In genomic region chr7:74008946-74009542, GRCm38 (mm10) we compare ENCODE assay signal across 20 mouse cellular contexts. TPM values are rescaled to one million over a fixed set of nuclear protein-coding genes. Genes with fewer than 3 reads are reported as not detected.
DNase-seq lines count a peak whose midpoint lies in the region; ATAC-seq lines count a peak whose summit lies in the region.
"Had no signal": no experiment of that assay in that cellular context is flagged by ENCODE, and none has a peak within 500 bp of the region (broad histone marks: within the 10 kb centered on the region; RNA-seq: fewer than 3 reads in every experiment).

No protein-coding gene starts in this region.

- no peaks in the 10 kb centered on the region for H3K9me3 ChIP-seq in hindbrain, embryonic 10.5 days
- H3K9me3 ChIP-seq in hindbrain, embryonic 11.5 days (ENCODE audit: control insufficient read depth, low read length), result no peaks in the 10 kb centered on the region
- no peaks in the 10 kb centered on the region for H3K9me3 ChIP-seq in hindbrain, embryonic 16.5 days (ENCODE audit: control insufficient read depth, low read length)
- H3K9me3 ChIP-seq: limb, embryonic 12.5 days had no signal

- peak; percentile 33 for DNase-seq in hindbrain, embryonic 10.5 days (ENCODE audit: low spot score)
- DNase-seq in hindbrain, embryonic 11.5 days (ENCODE audit: low spot score), result no peak
- peak; percentile 60 for DNase-seq in embryo, embryonic 10.5 days (ENCODE audit: low spot score)
- DNase-seq in neural tube, embryonic 10.5 days (ENCODE audit: extremely low spot score, low spot score), result peak; percentile 30
- DNase-seq in lung, adult 18-20 months, result no peak
- no peak for DNase-seq in cerebellum, postnatal 36 days
- no peak for DNase-seq in adrenal gland, postnatal 36 days
- DNase-seq: adrenal gland, postnatal 25 days; cerebellum, postnatal 10 days; gastrocnemius, postnatal 36 days; kidney, adult 2 months; kidney, postnatal 14 days; layer of hippocampus, postnatal 36 days; liver, postnatal 0 days; lung, postnatal 10 days; thymus, adult 18-20 months; thymus, postnatal 36 days had no signal

- no peak overlapping the region for H3K9ac ChIP-seq in hindbrain, embryonic 11.5 days (ENCODE audit: low read depth, low read length)
- H3K9ac ChIP-seq in hindbrain, embryonic 16.5 days (ENCODE audit: low read depth, low read length), result no peak overlapping the region
- H3K9ac ChIP-seq: limb, embryonic 12.5 days; liver, postnatal 0 days had no signal

- no peak for ATAC-seq in hindbrain, embryonic 11.5 days (ENCODE audit: low FRiP score)
- ATAC-seq in hindbrain, embryonic 16.5 days, result no peak
- ATAC-seq: liver, postnatal 0 days had no signal

- peaks cover 13% of the 10 kb centered on the region for H3K36me3 ChIP-seq in hindbrain, embryonic 10.5 days
- H3K36me3 ChIP-seq in hindbrain, embryonic 11.5 days (ENCODE audit: control insufficient read depth, insufficient read depth, low read length), result no peaks in the 10 kb centered on the region
- no peaks in the 10 kb centered on the region for H3K36me3 ChIP-seq in hindbrain, embryonic 16.5 days (ENCODE audit: control insufficient read depth, insufficient read depth, low read length)
- H3K36me3 ChIP-seq: limb, embryonic 12.5 days had no signal

- 49% methylated on average over 7 of the region's 7 CpGs for WGBS in hindbrain, embryonic 10.5 days
- WGBS in hindbrain, embryonic 11.5 days, result 48% methylated on average over 7 of the region's 7 CpGs
- 47% methylated on average over 7 of the region's 7 CpGs for WGBS in hindbrain, embryonic 16.5 days

- H3K4me2 ChIP-seq in hindbrain, embryonic 11.5 days (replicated peaks; ENCODE audit: low read depth, low read length), result no peak overlapping the region
- peak overlapping the region; percentile 3; the same call in 1 of the 2 replicates for H3K4me2 ChIP-seq in hindbrain, embryonic 16.5 days (ENCODE audit: low read length)
- H3K4me2 ChIP-seq: limb, embryonic 12.5 days; liver, embryonic 11.5 days had no signal

- H3K27ac ChIP-seq in hindbrain, embryonic 10.5 days, result no peak overlapping the region
- no peak overlapping the region for H3K27ac ChIP-seq in hindbrain, embryonic 11.5 days (ENCODE audit: low read depth, low read length)
- H3K27ac ChIP-seq in hindbrain, embryonic 16.5 days (ENCODE audit: low read depth, low read length), result no peak overlapping the region
- H3K27ac ChIP-seq: limb, embryonic 12.5 days had no signal

- peaks cover 79% of the 10 kb centered on the region for H3K4me1 ChIP-seq in hindbrain, embryonic 10.5 days (replicated peaks)
- peaks cover 15% of the 10 kb centered on the region for H3K4me1 ChIP-seq in hindbrain, embryonic 11.5 days (replicated peaks; ENCODE audit: control insufficient read depth, insufficient read depth, low read length)
- peaks cover 45% of the 10 kb centered on the region for H3K4me1 ChIP-seq in hindbrain, embryonic 16.5 days (ENCODE audit: control insufficient read depth, insufficient read depth, low read depth, low read length)

- H3K27me3 ChIP-seq in hindbrain, embryonic 10.5 days (ENCODE audit: insufficient read depth, poor library complexity, severe bottlenecking), result peaks cover 15% of the 10 kb centered on the region
- H3K27me3 ChIP-seq in hindbrain, embryonic 11.5 days (ENCODE audit: control insufficient read depth, insufficient read depth, low read length), result no peaks in the 10 kb centered on the region
- no peaks in the 10 kb centered on the region for H3K27me3 ChIP-seq in hindbrain, embryonic 16.5 days (replicated peaks; ENCODE audit: control insufficient read depth, insufficient read depth, low read length)

- H3K4me3 ChIP-seq in hindbrain, embryonic 10.5 days, result no peak overlapping the region
- no peak overlapping the region for H3K4me3 ChIP-seq in hindbrain, embryonic 11.5 days (ENCODE audit: low read depth, low read length)
- H3K4me3 ChIP-seq in hindbrain, embryonic 16.5 days (ENCODE audit: low read length), result no peak overlapping the region
- H3K4me3 ChIP-seq: limb, embryonic 12.5 days had no signal

RNA-seq across cellular contexts. Expression of gene St8sia2, which starts 4.4 kb away (rescaled TPM):
- 19.4 and 36.5 TPM in 2 replicates for polyA plus RNA-seq in hindbrain, embryonic 10.5 days (2016; fragmentation: Nextera tagmentation; extraction: Ambion mirVana)
- 53.3 and 55.5 TPM in 2 replicates for polyA plus RNA-seq in hindbrain, embryonic 11.5 days (2014; fragmentation: Nextera tagmentation; extraction: Ambion mirVana)
- 67.8 and 96.2 TPM in 2 replicates for polyA plus RNA-seq in hindbrain, embryonic 16.5 days (2015; fragmentation: Nextera tagmentation; extraction: Ambion mirVana)
- total RNA-seq in adrenal gland, postnatal 36 days (2021), result 1 to 10 TPM in 1 of 2 experiments, under 1 TPM in 1; 0.43 to 1.3 TPM
- polyA plus RNA-seq: liver, postnatal 0 days had no signal

Comparison
In these comparisons a context has a peak if more than half of its experiments do, and no peak if none do; other contexts are left out.
1. DNase-seq: peak in hindbrain, embryonic 10.5 days (single experiment), embryo, embryonic 10.5 days (single experiment) and neural tube, embryonic 10.5 days (single experiment); none in hindbrain, embryonic 11.5 days (single experiment), lung, adult 18-20 months (0 of 2), cerebellum, postnatal 36 days (0 of 2) and adrenal gland, postnatal 36 days (0 of 2).